Mouse (Mus musculus) cerebellum, adult 2 months (tissue): ENCODE measurements around the gene Guf1.

Experiments
- CTCF ChIP-seq: fragments of 200-500 bp; IDR thresholded peaks from 2 replicates; pipeline ENCODE4 v1.5.1; 2011; ENCODE audit warnings: low read depth, mild to moderate bottlenecking, control low read depth, low read length, moderate library complexity, borderline replicate concordance; ENCODE audit not compliant: insufficient read depth
- POLR2A ChIP-seq: fragments of 200-500 bp; IDR thresholded peaks from 2 replicates; pipeline ENCODE4 v1.6.1; 2011; ENCODE audit warnings: low read length, control low read depth, borderline replicate concordance; ENCODE audit not compliant: insufficient read depth

GRCm38 (mm10) chr5:69620899-69621298 is 64.2 kb downstream of the Guf1 start:
- TF ChIP-seq CTCF (no peak), POLR2A (no peak)
